Mouse (Mus musculus) embryonic facial prominence, embryonic 15.5 days (tissue): ENCODE results near the gene Col26a1. TPM values are rescaled to one million over a fixed set of nuclear protein-coding genes. Genes with fewer than 3 reads are reported as not detected.

Experiments
- polyA plus RNA-seq: library from polyadenylated mRNA; unstranded; fragments of >200 nt; fragmentation: Nextera tagmentation; extraction: Ambion mirVana; gene quantifications from 2 replicates; pipeline ENCODE4 v1.2.1, GENCODE M21; 2015

Gene Col26a1
- polyA plus RNA-seq, 1 experiment from 2014 or later = 247 TPM

Other genes starting within 250 kb of the Col26a1 start
- not detected in 2 replicates for gene Myl10, start 190.1 kb downstream of the Col26a1 start, polyA plus RNA-seq
- 76.5 and 104 TPM in 2 replicates for gene Ift22, start 24.9 kb upstream of the Col26a1 start, polyA plus RNA-seq
- gene Fis1, start 70.1 kb upstream of the Col26a1 start, polyA plus RNA-seq = 246 and 256 TPM in 2 replicates
- 0.11 and 0.14 TPM in 2 replicates for gene Cldn15, start 83.4 kb upstream of the Col26a1 start, polyA plus RNA-seq
- gene Plod3, start 103.8 kb upstream of the Col26a1 start, polyA plus RNA-seq = 55.5 and 60.6 TPM in 2 replicates
- 111 and 120 TPM in 2 replicates for gene Znhit1, start 104.8 kb upstream of the Col26a1 start, polyA plus RNA-seq
- 0.08 and 0.11 TPM in 2 replicates for gene Vgf, start 143.2 kb upstream of the Col26a1 start, polyA plus RNA-seq
- 165 and 166 TPM in 2 replicates for gene Ap1s1, start 162.9 kb upstream of the Col26a1 start, polyA plus RNA-seq
- gene Serpine1, start 189.1 kb upstream of the Col26a1 start, polyA plus RNA-seq = 0.38 and 0.51 TPM in 2 replicates
- 7.8 and 8.5 TPM in 2 replicates for gene Trim56, start 233.0 kb upstream of the Col26a1 start, polyA plus RNA-seq